Mouse (Mus musculus) left cerebral cortex, postnatal 10 days (tissue): ENCODE measurements around the gene Trim46. TPM values are rescaled to one million over a fixed set of nuclear protein-coding genes. Genes with fewer than 3 reads are reported as not detected.
"Not testable (repeated sequence)": the region's sequence is repeated elsewhere in the genome, so short reads cannot be mapped to it uniquely, and the experiment has no call there.

Experiments used
- DNase-seq, 2 experiments: peaks; one replicate each; pipeline ENCODE4 v3.0.0; 2021 to 2022; ENCODE audit warnings: low spot score in 2 of 2, mixed read lengths in 1 of 2; ENCODE audit errors: extremely low spot score in 1 of 2
- intact Hi-C: fragments of 180-260 bp; cut with DNase I; formaldehyde crosslinking; loops from one replicate; pipeline ENCODE4 v1.15.1; 2025
- total RNA-seq, 2 experiments: library from RNA; stranded (reverse); gene quantifications; 2 replicates each; pipeline ENCODE4 v1.2.3; 2021

Gene Trim46
- total RNA-seq, 2 experiments from 2014 or later = 112 to 118 TPM

DNA sequence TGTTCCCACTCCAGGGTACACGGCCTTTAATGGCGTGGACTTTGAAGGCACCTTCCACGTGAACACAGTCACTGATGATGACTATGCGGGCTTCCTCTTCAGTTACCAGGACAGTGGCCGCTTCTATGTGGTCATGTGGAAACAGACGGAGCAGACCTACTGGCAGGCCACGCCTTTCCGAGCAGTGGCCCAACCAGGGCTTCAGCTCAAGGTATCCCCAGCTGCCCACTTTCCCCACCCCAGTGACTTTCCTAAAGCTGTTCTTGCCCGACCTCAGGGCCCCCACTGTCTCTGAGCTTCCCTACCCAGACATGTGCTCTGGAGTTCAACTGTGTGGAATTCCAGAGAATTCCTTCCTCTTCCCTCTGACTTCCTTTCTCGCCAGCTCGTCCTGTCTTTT is 21.3 kb downstream of the Trim46 start:
- DNase-seq = peak in 1 of 2 experiments; percentile 27
- intact Hi-C loops = no loop called here

- DNase-seq = no peak
- intact Hi-C loops = no loop called here
Measured at GRCm38 (mm10) chr3:89221167-89221566, 24.9 kb downstream of the Trim46 start.

GRCm38 (mm10) chr3:89219546-89219945 is 26.6 kb downstream of the Trim46 start:
- no peak for DNase-seq
- intact Hi-C loops = no loop called here

DNA sequence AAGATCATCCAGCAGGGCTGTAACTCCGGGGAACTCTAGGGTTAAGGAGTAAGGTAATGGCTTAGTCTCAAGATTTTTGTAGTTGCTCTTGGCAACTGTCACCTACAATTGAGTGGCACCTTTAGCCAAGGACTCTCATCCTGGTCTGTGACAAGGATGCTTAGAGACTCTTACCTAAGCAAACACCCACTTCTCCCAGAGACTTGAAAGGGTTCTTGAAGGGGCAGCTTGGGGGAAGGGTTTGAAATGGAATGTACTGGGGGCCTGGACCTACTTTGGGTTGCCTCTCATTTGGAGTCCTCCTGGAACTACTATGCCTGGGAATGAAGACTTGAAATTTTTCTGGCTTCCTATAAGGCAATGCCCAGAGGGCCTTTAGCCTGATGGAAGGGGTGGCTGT is 27.8 kb downstream of the Trim46 start:
- DNase-seq = no peak
- intact Hi-C loops = no loop called here

GRCm38 (mm10) chr3:89216407-89216806 is 29.7 kb downstream of the Trim46 start:
- DNase-seq, intact Hi-C loops: not testable (repeated sequence)

DNA sequence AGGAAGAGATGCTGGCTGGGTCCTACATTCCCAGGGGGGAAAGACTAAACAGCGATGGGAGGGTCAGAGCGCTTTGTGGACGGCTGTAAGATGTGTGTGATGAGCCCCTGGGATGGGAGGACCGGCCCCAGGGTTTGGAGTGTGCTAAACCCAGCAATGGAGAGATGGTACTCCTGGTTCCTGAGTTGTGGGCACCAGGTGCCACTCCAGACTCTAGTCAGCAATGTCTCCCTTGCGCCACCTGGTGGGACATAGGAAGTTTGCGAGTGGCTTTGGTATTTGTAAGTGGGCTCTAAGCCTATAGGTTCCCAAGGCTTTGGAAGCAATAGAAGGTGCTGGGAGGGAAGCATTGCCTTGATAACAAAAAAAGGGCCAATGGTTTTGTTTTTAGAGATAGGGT is 30.3 kb downstream of the Trim46 start:
- peak; percentile 84 for DNase-seq
- intact Hi-C loops = no loop called here

- intact Hi-C loops = no loop called here
- peak in 1 of 2 experiments; percentile 63 for DNase-seq
Measured at GRCm38 (mm10) chr3:89214681-89215411, 31.3 kb downstream of the Trim46 start, which contains the start of gene Thbs3. Gene Thbs3, plus strand, starts transcription at chr3:89215180.

GRCm38 (mm10) chr3:89213803-89214530 is 32.1 kb downstream of the Trim46 start:
- intact Hi-C loops = no loop called here
- peak; percentile 91 to 95 for DNase-seq

DNA sequence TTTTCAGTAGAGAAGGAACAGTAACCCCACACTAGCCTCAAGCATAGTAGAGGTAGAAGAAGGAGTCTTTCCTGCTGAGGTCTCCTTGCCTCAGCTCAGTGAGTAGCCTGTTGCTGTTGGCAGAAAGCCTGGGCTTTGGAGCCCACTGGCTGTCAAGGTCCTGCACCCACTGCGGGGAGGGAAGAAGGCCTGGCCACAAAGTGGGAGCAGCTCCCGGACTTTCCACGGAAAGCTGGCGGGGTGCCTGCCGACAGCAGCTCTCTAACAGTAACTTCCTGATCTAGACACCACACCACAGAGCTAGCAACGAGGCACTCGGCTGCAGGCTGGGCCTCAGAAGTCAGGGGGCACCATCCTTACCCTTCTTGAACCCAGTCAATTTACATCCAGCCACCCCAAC is 35.4 kb downstream of the Trim46 start:
- intact Hi-C loops = no loop called here
- peak in 1 of 2 experiments; percentile 76 for DNase-seq

DNA sequence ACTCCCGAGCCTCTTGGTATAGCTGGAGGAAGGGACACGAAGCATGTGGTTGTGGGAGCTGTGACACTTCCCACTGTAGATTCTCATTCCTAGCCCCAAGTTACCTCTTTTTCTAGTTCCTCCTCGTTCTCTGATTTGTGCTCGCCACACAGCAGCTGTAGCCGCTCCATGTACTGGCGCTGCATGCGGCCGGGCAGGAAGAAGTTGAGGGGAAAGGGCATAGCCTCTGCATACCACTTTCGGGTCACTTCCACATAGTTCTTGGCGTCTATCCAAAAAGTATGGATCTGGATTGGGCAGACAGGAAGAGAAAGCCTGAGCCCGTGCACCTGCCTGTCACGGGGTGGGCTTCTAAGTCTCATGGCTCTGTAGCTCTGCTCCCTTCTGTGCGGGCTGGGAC is 35.9 kb downstream of the Trim46 start:
- DNase-seq = peak in 1 of 2 experiments; percentile 31
- intact Hi-C loops = no loop called here

DNA sequence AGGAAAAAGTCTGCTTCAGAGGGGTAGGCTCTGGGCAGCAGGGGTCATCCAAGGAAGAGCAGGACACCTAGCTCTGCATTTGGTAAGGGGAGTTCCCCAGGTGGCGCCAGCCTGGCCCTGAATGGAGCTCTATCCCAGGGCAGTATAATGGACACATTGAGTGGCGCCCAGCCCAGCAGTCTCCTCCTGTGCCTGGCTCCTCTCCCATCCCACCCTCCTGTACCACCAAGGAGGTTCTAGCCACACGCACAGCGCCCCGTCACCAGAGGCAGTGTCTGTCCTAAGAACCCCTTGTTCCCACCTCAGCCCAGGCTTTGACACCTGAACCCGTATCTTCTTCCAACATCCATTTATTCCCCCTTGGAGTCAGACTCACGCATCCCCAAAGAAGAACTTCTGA is 36.4 kb downstream of the Trim46 start:
- no peak for DNase-seq
- intact Hi-C loops = no loop called here

DNA sequence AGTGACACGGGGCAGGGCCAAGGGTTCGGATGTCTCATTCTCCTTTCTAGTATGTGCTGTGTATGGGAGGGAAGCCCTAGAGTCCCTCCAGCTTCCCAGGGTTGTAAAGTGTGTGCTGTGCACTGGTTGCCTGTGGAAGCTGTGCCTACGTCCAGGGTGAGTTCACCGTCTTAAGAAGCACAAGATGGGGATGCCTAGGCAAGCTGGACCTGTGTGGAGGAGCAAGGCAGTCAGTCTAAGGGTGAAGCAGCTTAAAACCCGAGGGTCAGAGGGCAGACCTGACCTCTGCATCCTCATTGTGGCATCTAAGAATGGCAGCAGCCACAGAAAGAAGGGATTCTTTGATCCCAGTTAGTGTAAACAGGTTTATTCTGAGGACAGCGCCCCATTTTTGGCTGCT is 37.4 kb downstream of the Trim46 start:
- intact Hi-C loops = no loop called here
- no peak for DNase-seq

DNA sequence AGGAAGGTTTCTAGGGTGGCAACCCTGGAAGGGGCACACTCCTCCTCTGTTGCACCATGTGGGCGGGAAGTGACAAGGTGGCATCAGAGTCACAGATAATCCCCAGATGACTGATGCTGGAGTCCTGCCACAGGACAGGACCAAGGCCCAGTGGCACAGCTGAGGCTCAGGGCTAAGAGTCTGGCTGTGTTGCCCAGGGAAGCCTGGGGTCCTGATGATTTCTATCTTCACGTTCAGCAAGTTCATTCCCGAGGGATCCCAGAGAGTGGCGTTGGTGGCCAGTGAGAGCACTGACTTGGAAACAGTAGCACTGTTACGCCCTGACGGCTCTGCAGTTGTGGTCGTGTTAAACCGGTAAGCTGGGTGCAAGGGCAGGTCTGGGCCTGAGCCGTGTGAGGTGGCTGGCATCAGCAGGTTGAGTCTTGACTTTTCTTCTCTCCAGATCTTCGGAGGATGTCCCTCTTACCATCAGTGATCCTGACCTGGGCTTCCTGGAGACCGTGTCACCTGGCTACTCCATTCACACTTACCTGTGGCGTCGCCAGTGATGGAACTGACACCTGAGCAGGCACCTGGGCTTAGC is 37.9 kb downstream of the Trim46 start:
- intact Hi-C loops = no loop called here
- no peak for DNase-seq

- intact Hi-C loops = no loop called here
- no peak for DNase-seq
Measured at GRCm38 (mm10) chr3:89206695-89207094, 39.4 kb downstream of the Trim46 start.

DNA sequence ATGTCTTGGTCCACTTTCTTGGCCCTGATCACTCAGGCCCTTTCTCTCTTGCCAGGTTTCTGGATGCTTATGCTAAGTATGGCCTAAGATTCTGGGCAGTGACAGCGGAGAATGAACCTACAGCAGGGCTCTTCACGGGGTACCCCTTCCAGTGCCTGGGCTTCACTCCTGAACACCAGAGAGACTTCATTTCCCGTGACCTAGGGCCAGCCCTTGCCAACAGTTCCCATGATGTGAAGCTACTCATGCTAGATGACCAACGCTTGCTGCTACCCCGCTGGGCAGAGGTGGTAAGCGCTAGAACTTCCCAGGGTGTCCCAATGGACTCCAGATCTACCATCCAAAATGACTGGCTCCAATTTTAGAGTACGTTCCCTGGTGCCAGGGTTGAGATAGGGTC is 40.0 kb downstream of the Trim46 start:
- no peak for DNase-seq
- intact Hi-C loops = no loop called here

DNA sequence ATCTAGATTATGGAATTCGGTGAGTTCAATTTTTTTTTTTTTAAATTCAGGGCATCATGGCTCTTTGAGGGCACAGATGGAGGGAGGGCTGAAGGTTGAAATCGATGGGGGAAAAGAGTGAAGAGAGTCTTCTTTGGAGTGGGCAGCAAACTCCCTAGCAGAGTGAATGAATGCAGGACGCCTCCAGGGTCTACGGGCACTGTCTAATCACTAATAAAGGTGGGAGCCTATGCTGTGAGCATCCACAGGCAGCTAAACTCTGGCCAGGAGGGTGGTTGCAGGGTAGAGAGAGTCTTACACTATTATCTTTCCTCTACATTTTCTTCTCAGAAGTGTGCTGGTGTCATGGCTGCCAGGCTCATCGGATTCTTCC is 43.0 kb downstream of the Trim46 start:
- intact Hi-C loops = no loop called here
- DNase-seq = no peak

DNA sequence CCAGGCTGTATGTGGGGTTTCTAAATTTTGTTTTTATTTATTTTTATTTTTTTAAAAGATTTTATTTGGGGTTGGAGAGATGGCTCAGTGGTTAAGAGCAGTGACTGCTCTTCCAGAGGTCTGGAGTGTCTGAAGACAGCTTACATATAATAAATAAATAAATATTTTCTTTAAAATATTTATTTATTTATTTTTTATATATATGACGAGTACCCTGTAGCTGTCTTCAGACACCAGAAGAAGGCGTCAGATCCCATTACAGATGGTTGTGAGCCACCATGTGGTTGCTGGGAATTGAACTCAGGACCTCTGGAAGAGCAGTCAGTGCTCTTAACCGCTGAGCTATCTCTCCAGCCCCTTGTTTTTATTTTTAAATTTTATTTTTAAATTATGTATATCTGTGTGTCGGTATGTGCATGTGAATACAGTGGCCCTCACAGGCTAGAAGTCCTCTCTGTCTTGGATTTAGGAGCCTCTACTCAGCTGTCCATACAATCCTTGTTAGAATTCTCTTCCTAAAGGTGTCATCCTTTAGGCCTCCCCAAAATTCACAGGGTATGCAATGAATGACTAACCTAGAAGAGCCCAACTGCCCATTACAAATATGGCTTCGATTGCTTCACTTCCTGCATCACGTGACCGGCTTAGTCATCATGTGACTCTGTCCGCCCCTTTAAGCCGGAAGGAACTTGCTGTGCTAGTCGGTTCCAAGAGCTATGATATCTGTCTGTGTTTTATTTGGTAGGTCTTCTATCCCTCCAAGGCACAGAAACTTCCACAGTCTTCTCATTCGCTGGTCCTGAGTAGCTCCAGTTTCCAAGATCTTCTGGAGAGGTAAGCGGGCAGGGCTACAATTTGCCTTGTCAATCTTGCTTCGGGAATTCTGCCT is 43.6 kb downstream of the Trim46 start, which contains the start of gene Gba:
Gene Gba (plus strand): TSS at position 676 of the 889 bp plus-strand sequence.
- intact Hi-C loops = no loop called here
- peak; percentile 85 to 87 for DNase-seq

- intact Hi-C loops = no loop called here
- DNase-seq = no peak
Measured at GRCm38 (mm10) chr3:89199839-89200238, 46.3 kb downstream of the Trim46 start.
